ENCODE assay signal across 8 mouse cellular contexts in genomic region chr11:112620916-112621315, GRCm38 (mm10).
DNase-seq lines count a peak whose midpoint lies in the region; ATAC-seq lines count a peak whose summit lies in the region.

No protein-coding gene starts in this region.

- no peaks in the 10 kb centered on the region for H3K36me3 ChIP-seq in kidney, embryonic 16.5 days (ENCODE audit: insufficient read depth, low read length)
- no peaks in the 10 kb centered on the region for H3K36me3 ChIP-seq in embryonic facial prominence, embryonic 11.5 days (replicated peaks; ENCODE audit: control insufficient read depth, insufficient read depth, low read depth, low read length)
- H3K36me3 ChIP-seq in intestine, embryonic 16.5 days (ENCODE audit: control insufficient read depth, insufficient read depth, low read length), result no peaks in the 10 kb centered on the region

- 0 out of 2 replicates have a peak overlapping the region, but pooled peaks have one; percentile 11 for H3K4me3 ChIP-seq in kidney, embryonic 16.5 days (ENCODE audit: low read length)
- H3K4me3 ChIP-seq in embryonic facial prominence, embryonic 11.5 days (ENCODE audit: low read depth, low read length), result no peak overlapping the region
- H3K4me3 ChIP-seq in intestine, embryonic 16.5 days (ENCODE audit: low read length), result no peak overlapping the region

- H3K9me3 ChIP-seq in kidney, embryonic 16.5 days (ENCODE audit: low read length), result no peaks in the 10 kb centered on the region; the same call in 1 of the 2 replicates
- H3K9me3 ChIP-seq in embryonic facial prominence, embryonic 11.5 days (replicated peaks; ENCODE audit: control insufficient read depth, low read length), result no peaks in the 10 kb centered on the region
- H3K9me3 ChIP-seq in intestine, embryonic 16.5 days (ENCODE audit: control insufficient read depth, low read length), result no peaks in the 10 kb centered on the region; the same call in 1 of the 2 replicates

- ATAC-seq in kidney, embryonic 16.5 days (ENCODE audit: low FRiP score, low TSS enrichment), result peak; percentile 86
- peak; percentile 48; the same call in 1 of the 2 replicates for ATAC-seq in embryonic facial prominence, embryonic 11.5 days (replicated peaks; ENCODE audit: insufficient number of reproducible peaks, low FRiP score, low TSS enrichment, low read depth)
- peak; percentile 59 for ATAC-seq in intestine, embryonic 16.5 days

- peak overlapping the region; percentile 46 for H3K4me2 ChIP-seq in kidney, embryonic 16.5 days (replicated peaks; ENCODE audit: low read depth, low read length)
- H3K4me2 ChIP-seq in embryonic facial prominence, embryonic 11.5 days (ENCODE audit: low read depth, low read length), result peak overlapping the region; percentile 19; the same call in 1 of the 2 replicates
- H3K4me2 ChIP-seq in intestine, embryonic 16.5 days (ENCODE audit: low read depth, low read length), result peak overlapping the region; percentile 33

- peaks cover 19% of the 10 kb centered on the region for H3K4me1 ChIP-seq in kidney, embryonic 16.5 days (ENCODE audit: insufficient read depth, low read length)
- peaks cover 2% of the 10 kb centered on the region; the same call in 1 of the 2 replicates for H3K4me1 ChIP-seq in embryonic facial prominence, embryonic 11.5 days (ENCODE audit: control insufficient read depth, insufficient read depth, low read length)
- H3K4me1 ChIP-seq in intestine, embryonic 16.5 days (ENCODE audit: control insufficient read depth, insufficient read depth, low read length), result 0 out of 2 replicates have a peak, but pooled peaks cover 9% of the 10 kb centered on the region

- WGBS in kidney, embryonic 16.5 days, result 9% methylated on average over 12 of the region's 12 CpGs
- WGBS in embryonic facial prominence, embryonic 11.5 days, result 18% methylated on average over 12 of the region's 12 CpGs
- 23% methylated on average over 12 of the region's 12 CpGs for WGBS in intestine, embryonic 16.5 days

- peak overlapping the region; percentile 38; the same call in 1 of the 2 replicates for H3K27ac ChIP-seq in kidney, embryonic 16.5 days (ENCODE audit: low read length)
- no peak overlapping the region for H3K27ac ChIP-seq in embryonic facial prominence, embryonic 11.5 days (replicated peaks; ENCODE audit: low read depth, low read length)
- no peak overlapping the region for H3K27ac ChIP-seq in intestine, embryonic 16.5 days (ENCODE audit: low read length)

- H3K27me3 ChIP-seq in kidney, embryonic 16.5 days (ENCODE audit: insufficient read depth, low read length), result no peaks in the 10 kb centered on the region
- H3K27me3 ChIP-seq in embryonic facial prominence, embryonic 11.5 days (ENCODE audit: control insufficient read depth, insufficient read depth, low read length), result no peaks in the 10 kb centered on the region
- no peaks in the 10 kb centered on the region for H3K27me3 ChIP-seq in intestine, embryonic 16.5 days (replicated peaks; ENCODE audit: control insufficient read depth, insufficient read depth, low read length)

- H3K9ac ChIP-seq in kidney, embryonic 16.5 days (replicated peaks; ENCODE audit: low read length), result peak overlapping the region; percentile 53; the same call in 1 of the 2 replicates
- peak overlapping the region; percentile 35 for H3K9ac ChIP-seq in embryonic facial prominence, embryonic 11.5 days (replicated peaks; ENCODE audit: low read length)
- H3K9ac ChIP-seq in intestine, embryonic 16.5 days (ENCODE audit: low read depth, low read length), result peak overlapping the region; percentile 35; the same call in 1 of the 2 replicates

- DNase-seq in kidney, adult 8-10 months, result no peak
- peak; percentile 17 for DNase-seq in embryonic facial prominence, embryonic 11.5 days (ENCODE audit: low spot score)
- peak; percentile 61 to 74 for DNase-seq in heart, adult 18-20 months
- DNase-seq in lung, postnatal 36 days, result peak; percentile 5
- peak; percentile 40 for DNase-seq in right cerebral cortex, postnatal 14 days
- DNase-seq in thymus, adult 18-20 months, result no peak

Comparison
In these comparisons a context has a peak if more than half of its experiments do, and no peak if none do; other contexts are left out.
1. DNase-seq: peak in embryonic facial prominence, embryonic 11.5 days (single experiment), heart, adult 18-20 months (2 of 2), lung, postnatal 36 days (single experiment) and right cerebral cortex, postnatal 14 days (single experiment); none in kidney, adult 8-10 months (0 of 2) and thymus, adult 18-20 months (0 of 2).
2. Peak in every context shown above with its lines, with median percentiles within 50 percentile points of each other: ATAC-seq, H3K4me2 ChIP-seq and H3K9ac ChIP-seq.